Mouse (Mus musculus): Measurements from ENCODE around the gene Pam16.

Pam16 gene

GRCm38 (mm10) chr16:4646831-4647230 is 22.0 kb upstream of the Pam16 start:
- DNase-seq (ENCODE audit: low spot score in 2 of 2): no peak

- no peak for DNase-seq (ENCODE audit: low spot score in 2 of 2)
Measured at GRCm38 (mm10) chr16:4645867-4646266, 21.1 kb upstream of the Pam16 start.

GRCm38 (mm10) chr16:4643670-4644419 is 19.1 kb upstream of the Pam16 start:
- DNase-seq (ENCODE audit: low spot score in 2 of 2): peak in 1 of 2 experiments; percentile 63

GRCm38 (mm10) chr16:4642937-4643336 is 18.1 kb upstream of the Pam16 start:
- no peak for DNase-seq (ENCODE audit: low spot score in 2 of 2)

GRCm38 (mm10) chr16:4642190-4642589 is 17.4 kb upstream of the Pam16 start:
- no peak for DNase-seq (ENCODE audit: low spot score in 2 of 2)

- DNase-seq (ENCODE audit: low spot score in 2 of 2): no peak
Measured at GRCm38 (mm10) chr16:4641119-4641838, 16.5 kb upstream of the Pam16 start.

GRCm38 (mm10) chr16:4640267-4641005 is 15.6 kb upstream of the Pam16 start:
- no peak for DNase-seq (ENCODE audit: low spot score in 2 of 2)

GRCm38 (mm10) chr16:4639831-4640237 is 15.0 kb upstream of the Pam16 start, which contains the start of the genes Vasn and Dnaja3:
Gene Vasn (plus strand): TSS chr16:4639941.
Gene Dnaja3 (plus strand): TSS chr16:4639989.
- DNase-seq (ENCODE audit: low spot score in 2 of 2): peak; percentile 51 to 65

GRCm38 (mm10) chr16:4638891-4639390 is 14.2 kb upstream of the Pam16 start:
- DNase-seq (ENCODE audit: low spot score in 2 of 2): no peak

GRCm38 (mm10) chr16:4635760-4636159 is 11.0 kb upstream of the Pam16 start:
- DNase-seq (ENCODE audit: low spot score in 2 of 2): no peak

GRCm38 (mm10) chr16:4634681-4635080 is 9.9 kb upstream of the Pam16 start:
- no peak for DNase-seq (ENCODE audit: low spot score in 2 of 2)

GRCm38 (mm10) chr16:4633661-4634060 is 8.9 kb upstream of the Pam16 start:
- no peak for DNase-seq (ENCODE audit: low spot score in 2 of 2)

- DNase-seq (ENCODE audit: low spot score in 2 of 2): no peak
Measured at GRCm38 (mm10) chr16:4632050-4632449, 7.3 kb upstream of the Pam16 start.

- DNase-seq (ENCODE audit: low spot score in 2 of 2): peak; percentile 66 to 77
Measured at GRCm38 (mm10) chr16:4629950-4630349, 5.2 kb upstream of the Pam16 start.

- no peak for DNase-seq (ENCODE audit: low spot score in 2 of 2)
Measured at GRCm38 (mm10) chr16:4628898-4629419, 4.2 kb upstream of the Pam16 start.

GRCm38 (mm10) chr16:4627105-4627504 is 2.3 kb upstream of the Pam16 start:
- DNase-seq (ENCODE audit: low spot score in 2 of 2): no peak

GRCm38 (mm10) chr16:4624074-4624473 is 714 bp downstream of the Pam16 start:
- DNase-seq (ENCODE audit: low spot score in 2 of 2): no peak

GRCm38 (mm10) chr16:4616829-4617228 is 8.0 kb downstream of the Pam16 start:
- DNase-seq (ENCODE audit: low spot score in 2 of 2): no peak

- DNase-seq (ENCODE audit: low spot score in 2 of 2): no peak
Measured at GRCm38 (mm10) chr16:4615297-4615696, 9.5 kb downstream of the Pam16 start.

GRCm38 (mm10) chr16:4614639-4615038 is 10.1 kb downstream of the Pam16 start:
- DNase-seq (ENCODE audit: low spot score in 2 of 2): no peak

GRCm38 (mm10) chr16:4613736-4614135 is 11.1 kb downstream of the Pam16 start:
- DNase-seq (ENCODE audit: low spot score in 2 of 2): no peak

GRCm38 (mm10) chr16:4611676-4612075 is 13.1 kb downstream of the Pam16 start:
- DNase-seq (ENCODE audit: low spot score in 2 of 2): no peak
